Mouse (Mus musculus) olfactory bulb, adult 2 months (tissue): ENCODE results near the gene Zbp1.

Source experiments
- CTCF ChIP-seq: fragments of 200-500 bp; IDR thresholded peaks from 2 replicates; pipeline ENCODE4 v1.5.1; 2012; ENCODE audit warnings: low read depth, mild to moderate bottlenecking, low read length, moderate library complexity; ENCODE audit not compliant: insufficient read depth
- POLR2A ChIP-seq: fragments of 200-500 bp; IDR thresholded peaks from 2 replicates; pipeline ENCODE4 v1.6.1; 2012; ENCODE audit warnings: mild to moderate bottlenecking, low read depth, low read length, moderate library complexity; ENCODE audit not compliant: insufficient read depth

GRCm38 (mm10) chr2:173255810-173256551 is 37.3 kb upstream of the Zbp1 start:
- TF ChIP-seq CTCF (no peak), POLR2A (no peak)
